Mouse (Mus musculus): ENCODE data around the gene Pald1. TPM values are rescaled to one million over a fixed set of nuclear protein-coding genes. Genes with fewer than 3 reads are reported as not detected.

Gene Pald1
- total RNA-seq, 1 experiment from 2014 or later = 24.0 TPM

- DNase-seq = no peak
Observed at GRCm38 (mm10) chr10:61402480-61402879, 19.1 kb upstream of the Pald1 start.

GRCm38 (mm10) chr10:61400407-61400806 is 17.1 kb upstream of the Pald1 start:
- no peak for DNase-seq

DNA sequence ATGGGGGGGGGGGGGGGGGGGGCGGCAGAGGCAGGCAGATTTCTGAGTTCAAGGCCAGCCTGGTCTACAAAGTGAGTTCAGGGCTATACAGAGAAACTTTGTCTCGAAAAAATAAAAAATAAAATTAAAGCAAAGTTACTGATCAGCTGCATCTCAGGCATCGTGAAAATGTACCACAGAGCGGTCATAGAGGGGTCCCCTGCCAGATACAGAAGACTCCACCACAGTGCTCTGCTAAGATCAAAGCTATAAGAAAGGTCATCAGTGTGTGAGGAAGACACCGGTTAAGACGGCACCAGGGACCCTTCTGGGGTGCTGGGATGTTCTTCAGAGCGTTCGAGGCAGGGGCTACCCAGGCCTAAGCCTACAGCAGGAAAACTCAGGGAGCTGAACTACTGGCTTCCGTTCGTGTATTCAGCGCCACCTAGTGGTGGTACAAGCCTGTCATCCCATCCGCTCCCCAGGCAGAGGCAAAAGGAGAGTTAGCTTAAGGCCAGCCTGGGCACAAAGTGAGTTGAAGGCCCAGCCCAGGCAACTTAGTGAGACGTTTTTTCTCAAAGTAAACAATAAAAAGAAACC is 15.9 kb upstream of the Pald1 start:
- DNase-seq = peak; percentile 70

- DNase-seq = no peak
Observed at GRCm38 (mm10) chr10:61398125-61398524, 14.8 kb upstream of the Pald1 start.

- no peak for DNase-seq
Observed at GRCm38 (mm10) chr10:61394476-61395136, 11.3 kb upstream of the Pald1 start.

DNA sequence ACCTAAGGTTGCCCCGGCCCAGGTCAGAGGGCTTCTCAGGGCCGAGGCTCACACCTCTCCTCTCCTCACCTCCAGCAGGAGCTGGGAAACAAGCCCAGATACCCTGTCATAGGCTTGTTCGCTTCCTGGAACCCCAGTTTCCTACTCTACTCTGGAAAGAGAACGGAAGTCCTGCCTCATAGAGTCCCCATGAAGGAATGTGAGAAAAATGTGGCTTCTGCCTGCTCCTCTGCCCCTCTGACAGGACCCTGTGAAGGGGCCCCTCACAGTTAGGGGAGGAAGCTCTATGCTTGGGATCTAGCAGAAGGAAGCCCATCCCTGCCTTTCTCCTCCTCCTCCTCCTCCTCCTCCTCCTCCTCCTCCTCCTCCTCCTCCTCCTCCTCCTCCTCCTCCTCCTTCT is 9.3 kb upstream of the Pald1 start:
- no peak for DNase-seq

GRCm38 (mm10) chr10:61390148-61390547 is 6.8 kb upstream of the Pald1 start:
- DNase-seq = no peak

GRCm38 (mm10) chr10:61389020-61389419 is 5.7 kb upstream of the Pald1 start:
- DNase-seq = no peak

DNA sequence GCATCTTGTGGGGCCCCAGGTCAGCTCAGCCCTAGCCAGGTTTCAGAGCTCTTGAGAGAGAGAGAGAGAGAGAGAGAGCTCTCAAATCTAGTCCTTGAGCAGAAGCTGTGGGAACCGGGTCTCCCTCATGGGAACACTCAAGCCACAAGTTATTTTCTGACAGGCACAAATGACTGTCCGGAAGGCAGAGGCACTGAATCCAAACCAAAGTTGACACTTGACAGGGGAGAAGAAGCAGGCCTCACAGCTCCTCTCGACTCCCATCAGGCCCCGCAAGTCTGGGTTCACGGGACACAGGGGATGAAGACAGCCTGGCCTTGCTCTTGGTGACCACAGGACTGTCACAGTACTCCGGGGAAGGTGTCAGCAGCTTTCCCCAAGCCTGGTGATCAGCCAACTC is 3.0 kb upstream of the Pald1 start:
- DNase-seq = no peak

DNA sequence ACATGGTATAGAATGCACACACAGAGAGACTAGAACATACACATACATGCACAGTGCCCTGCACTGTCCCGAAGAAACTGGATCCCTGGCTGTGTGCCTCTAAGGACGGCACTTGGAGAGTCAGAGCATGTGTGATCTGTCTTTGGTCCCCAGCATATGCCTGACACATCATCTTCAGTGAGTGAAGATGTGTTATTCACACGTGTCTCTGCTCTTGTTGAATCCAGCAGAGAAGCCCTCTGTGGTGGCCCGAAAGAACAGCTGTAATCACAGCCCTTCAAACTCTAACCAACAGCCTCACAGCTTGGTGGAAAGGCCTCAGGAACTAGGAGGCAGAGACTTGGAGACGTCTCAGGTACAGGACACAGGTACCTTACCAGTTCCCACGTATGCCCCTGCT is 1.8 kb upstream of the Pald1 start:
- no peak for DNase-seq

DNA sequence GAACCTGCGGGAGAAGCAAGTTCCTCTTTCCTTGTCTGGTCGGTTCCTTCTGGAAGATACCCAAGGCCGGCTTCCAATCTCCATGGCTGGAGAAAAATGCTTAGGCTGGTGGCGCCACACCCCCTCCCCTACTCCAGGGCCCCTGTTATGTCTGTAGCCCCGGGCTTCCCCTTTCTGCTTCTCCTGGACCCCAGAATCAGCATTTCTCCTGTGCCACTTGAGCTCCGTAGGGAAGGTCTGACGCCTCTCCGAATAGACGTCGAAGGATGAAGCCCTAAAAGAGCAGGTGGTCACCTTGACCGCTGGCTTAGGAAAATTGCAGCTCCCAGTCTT is 351 bp upstream of the Pald1 start:
- no peak for DNase-seq

DNA sequence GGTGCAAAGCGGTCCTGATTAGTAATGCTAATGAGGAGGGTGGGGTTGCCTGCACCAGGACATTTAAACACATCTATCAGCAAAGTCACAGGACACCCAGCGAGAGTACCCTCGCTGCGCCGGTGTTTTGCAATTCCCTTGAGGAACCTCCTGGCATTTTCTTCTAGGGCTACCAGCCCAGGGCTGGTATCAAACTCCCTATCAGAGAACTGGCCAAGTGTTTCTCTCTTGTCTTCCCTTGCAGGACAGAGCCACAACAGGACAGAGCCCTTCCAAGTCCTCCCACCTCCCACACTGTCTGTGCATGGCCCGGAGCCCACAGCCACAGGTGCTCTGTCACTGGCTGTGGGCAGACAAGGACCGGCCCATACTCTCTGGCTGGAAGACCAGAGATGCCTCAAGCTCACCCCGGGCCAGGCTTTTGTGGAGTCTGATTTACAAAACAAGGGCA is 1.0 kb downstream of the Pald1 start:
- no peak for DNase-seq

DNA sequence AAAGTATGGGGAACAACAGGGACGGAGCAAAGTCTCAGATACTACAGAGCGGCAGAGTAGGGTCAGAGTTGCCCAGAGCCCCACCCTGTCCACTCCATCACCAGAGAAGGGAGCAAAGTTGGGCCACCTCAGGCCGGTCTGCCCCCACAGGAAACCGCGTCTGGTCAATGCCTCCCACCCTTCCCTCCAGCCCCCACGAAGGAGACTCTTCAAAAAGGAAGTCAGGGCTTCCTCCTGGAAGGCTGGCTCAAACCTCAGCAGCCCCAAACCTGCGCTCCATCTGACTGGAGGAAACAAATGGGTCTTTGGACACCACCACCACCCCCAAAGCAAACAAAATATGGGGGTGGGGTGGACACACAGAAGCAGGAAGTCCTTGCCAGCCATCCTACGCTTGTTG is 1.5 kb downstream of the Pald1 start:
- DNase-seq = no peak

GRCm38 (mm10) chr10:61380186-61380585 is 3.1 kb downstream of the Pald1 start:
- DNase-seq = peak; percentile 40

- DNase-seq = no peak
Observed at GRCm38 (mm10) chr10:61379340-61380040, 3.8 kb downstream of the Pald1 start.

DNA sequence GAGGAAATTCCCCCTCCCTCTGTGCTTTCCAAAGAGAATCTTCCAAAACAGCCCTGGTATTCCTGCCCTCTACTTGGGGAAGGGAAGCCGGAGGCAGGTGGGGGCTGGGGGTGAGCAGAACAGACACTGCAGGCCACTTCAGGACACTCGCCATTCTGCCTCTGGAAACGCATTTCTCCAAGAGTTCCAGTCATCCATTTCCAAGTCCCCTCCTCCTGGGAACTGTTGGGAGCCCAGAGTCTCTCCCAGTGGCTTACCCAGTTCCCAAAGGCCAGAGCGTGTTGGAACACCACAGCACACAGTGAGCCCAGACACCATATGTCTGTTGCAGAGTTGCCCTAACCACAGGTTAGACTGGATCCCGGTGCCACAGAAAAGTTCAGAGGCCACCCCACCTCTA is 4.6 kb downstream of the Pald1 start:
- DNase-seq = no peak

- DNase-seq = no peak
Observed at GRCm38 (mm10) chr10:61378050-61378449, 5.3 kb downstream of the Pald1 start.

DNA sequence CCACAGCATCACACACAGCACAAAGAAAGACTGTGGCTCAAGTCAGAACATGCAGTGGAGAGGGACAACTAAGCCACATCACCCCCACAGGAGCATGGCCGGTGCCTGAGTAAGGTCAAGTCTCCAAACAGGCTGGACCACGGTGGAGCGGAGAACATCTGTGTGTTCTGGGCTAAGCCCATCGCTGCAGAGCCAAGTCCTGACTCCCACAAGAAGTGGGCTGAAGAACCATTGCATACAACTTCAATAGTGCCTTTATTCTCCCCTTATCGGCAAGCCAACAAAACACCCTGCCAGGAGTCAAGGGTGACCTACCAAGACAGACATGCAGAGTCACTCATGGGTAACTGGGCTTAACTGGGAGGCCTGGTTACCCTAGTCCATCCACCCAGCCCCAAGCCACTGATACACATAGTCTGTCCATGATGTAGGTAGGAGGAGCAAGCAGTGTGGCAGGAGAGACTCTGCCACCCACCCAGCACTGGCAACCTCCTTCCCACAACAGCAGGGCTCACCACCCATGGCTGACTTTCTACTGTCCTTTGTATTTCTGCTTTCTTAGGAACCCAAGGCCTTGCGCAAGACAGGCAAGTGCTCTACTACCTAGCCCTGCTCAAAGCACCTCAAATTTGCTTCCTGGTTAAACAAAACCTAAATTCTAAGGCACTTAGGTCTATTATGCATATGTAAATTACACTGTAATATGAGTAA is 8.4 kb downstream of the Pald1 start:
- DNase-seq = no peak

DNA sequence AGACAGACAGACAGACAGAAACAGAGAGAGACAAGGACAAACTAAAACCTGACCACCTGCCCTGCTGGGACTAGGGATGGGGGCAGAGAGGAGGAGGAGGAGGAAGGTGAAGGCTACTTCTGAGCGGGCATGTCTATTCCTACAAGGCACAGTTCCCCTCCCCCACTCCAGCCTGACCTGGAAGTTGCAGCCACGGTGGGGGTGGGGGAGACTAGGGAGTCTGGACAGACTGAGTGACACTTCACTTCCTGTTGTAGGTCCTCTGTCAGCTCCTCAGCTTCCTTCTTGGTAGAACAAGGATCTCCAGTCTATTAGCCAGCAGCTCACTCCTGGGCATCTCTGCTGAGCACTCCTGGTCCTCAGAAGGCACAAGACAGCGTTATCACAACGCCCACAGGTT is 9.3 kb downstream of the Pald1 start:
- peak; percentile 56 for DNase-seq

- DNase-seq = no peak
Observed at GRCm38 (mm10) chr10:61372585-61372923, 10.8 kb downstream of the Pald1 start.

DNA sequence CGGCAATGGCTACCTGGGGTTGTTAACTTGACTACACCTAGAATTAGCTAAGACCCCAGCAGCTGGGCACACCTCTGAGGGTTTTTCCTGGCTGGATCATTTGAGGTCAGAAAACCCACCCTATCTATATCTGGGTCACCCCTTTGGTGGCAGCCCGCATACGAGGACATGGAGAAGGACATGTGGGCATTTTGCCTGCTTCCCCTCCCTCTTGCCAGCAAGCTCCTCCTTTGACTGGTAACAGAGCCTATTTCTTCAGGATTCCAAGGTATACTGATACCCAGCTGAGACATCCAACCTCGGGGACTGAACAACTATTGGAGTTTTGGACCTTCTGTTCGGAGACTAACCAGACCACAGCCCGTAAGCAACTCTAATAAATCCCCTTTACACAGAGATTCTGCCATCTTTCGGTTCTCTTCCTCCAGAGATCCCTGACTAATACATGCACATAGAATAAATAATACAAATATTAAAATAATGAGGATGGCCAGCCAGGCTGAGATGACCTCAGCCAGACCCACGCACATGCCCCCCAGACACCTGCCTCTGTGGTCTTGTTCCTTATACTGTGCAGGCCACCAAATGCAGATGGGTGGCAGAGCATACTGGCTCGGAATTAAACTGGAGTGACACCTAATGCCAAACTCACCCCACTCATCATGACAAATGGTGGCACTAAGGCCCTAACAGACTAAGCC is 11.3 kb downstream of the Pald1 start:
- no peak for DNase-seq

DNA sequence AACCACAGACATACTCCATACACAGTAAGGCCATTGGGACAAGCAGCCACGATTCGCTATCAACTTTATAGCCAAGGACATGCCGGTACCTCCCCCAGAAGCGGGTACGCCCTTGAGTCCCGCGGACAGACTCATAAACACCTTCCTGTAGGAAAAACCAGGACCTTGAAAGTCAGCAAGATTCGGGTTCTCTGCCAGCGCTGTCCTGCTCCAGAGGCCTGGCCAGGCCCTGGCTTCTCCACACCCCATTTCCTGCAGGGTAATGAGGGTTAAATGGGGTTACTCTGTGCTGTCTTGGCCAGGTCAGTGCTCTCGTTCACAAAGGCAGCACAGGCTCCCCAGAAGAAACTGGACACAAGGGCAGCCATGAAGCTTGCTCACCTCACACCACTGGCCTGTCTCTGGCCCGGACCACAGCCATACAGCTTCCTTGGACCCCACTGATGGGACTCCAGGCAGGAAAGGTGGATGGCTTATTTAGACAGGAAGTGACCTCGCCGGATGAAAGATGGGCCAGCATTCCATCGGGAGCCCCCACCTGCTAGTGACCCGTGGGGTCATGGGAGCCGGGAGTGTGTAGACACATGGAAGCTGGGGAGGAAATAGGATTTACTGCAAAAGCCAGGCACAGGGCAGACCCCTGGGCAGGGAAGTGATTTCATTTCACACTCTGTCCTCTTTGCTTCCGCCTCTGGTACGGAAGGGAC is 12.9 kb downstream of the Pald1 start:
- DNase-seq = peak; percentile 41

Measured in adrenal gland, postnatal 25 days (tissue).